Mouse (Mus musculus): ENCODE measurements around the gene Ubl5.
"Not testable (repeated sequence)": the region's sequence is repeated elsewhere in the genome, so short reads cannot be mapped to it uniquely, and the experiment has no call there.

The Ubl5 gene

GRCm38 (mm10) chr9:20657546-20657945 is 14.9 kb downstream of the Ubl5 start:
- no peak for DNase-seq (ENCODE audit: low spot score in 2 of 2)

DNA sequence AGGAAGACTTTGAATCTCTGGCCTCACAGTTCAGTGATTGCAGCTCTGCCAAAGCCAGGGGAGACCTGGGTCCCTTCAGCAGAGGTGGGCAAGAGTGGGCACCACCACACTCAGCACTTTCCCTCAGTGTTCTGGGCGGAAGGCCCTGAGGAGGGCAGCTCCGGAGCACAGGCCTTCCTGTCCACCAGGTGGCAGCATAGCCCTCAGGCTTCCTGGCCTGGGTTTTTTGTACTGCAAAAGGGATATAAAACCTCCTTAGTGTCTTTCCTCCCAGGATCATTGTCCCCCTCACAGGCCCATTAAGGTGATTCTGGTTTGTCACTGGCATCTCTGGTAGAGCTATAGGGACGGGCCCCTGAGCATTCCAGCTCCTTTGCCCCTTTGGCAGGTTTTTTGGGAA is 19.6 kb downstream of the Ubl5 start:
- DNase-seq (ENCODE audit: low spot score in 2 of 2), result peak; percentile 50 to 80

GRCm38 (mm10) chr9:20662874-20663273 is 20.2 kb downstream of the Ubl5 start:
- no peak for DNase-seq (ENCODE audit: low spot score in 2 of 2)

- DNase-seq (ENCODE audit: low spot score in 2 of 2), result no peak
Observed at GRCm38 (mm10) chr9:20663956-20664355, 21.3 kb downstream of the Ubl5 start.

DNA sequence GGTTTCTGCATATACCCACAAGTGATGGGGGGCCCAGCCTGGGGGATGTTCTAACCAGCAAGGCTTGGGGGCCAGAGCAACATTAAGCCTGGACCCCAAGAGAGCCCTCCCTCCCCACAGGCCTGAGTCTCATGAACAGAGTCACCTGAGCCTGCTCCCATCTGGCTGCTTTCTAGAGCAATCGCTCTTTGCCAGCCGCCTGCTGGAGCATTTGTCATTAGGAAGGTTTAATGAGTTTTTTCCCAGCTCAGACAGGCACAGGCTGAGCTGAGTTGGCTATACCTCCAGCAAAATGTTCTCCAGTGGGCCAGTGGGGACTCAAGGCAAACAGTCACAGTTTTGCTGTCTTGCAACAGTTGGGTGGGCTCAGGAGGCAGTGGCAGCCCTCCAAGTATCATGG is 21.7 kb downstream of the Ubl5 start:
- DNase-seq (ENCODE audit: low spot score in 2 of 2), result no peak

DNA sequence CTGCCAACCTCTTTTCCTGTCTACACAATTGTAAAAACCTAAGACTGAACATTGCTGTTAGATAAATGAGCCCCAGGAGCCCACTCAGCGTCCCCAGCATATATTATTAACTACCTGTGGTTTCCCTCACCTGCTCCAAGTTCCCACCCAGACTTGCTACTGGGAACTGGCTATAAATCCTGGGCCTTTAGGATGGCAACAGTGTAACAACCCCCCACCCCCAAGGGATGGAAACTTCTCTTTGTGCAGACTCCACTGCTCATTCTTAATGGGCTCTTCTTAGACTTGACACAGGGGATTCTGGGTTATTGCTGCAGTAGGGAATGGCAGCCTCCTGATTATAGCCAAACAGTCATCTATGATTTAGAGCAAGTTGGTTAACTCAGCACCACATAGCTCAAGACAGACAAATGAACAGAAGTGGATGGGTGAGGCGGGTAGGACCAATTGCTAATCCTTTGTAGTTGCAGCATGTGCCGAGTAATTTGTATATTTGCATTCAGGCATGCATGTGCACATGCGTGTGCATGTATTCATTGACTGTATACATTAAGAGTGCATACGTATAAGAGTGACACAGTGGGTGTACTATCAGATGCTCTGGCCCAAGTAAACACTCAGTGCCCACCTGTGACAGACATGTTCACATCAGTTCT is 22.4 kb downstream of the Ubl5 start:
- DNase-seq (ENCODE audit: low spot score in 2 of 2), result no peak

GRCm38 (mm10) chr9:20665925-20666324 is 23.2 kb downstream of the Ubl5 start:
- DNase-seq (ENCODE audit: low spot score in 2 of 2), result no peak

DNA sequence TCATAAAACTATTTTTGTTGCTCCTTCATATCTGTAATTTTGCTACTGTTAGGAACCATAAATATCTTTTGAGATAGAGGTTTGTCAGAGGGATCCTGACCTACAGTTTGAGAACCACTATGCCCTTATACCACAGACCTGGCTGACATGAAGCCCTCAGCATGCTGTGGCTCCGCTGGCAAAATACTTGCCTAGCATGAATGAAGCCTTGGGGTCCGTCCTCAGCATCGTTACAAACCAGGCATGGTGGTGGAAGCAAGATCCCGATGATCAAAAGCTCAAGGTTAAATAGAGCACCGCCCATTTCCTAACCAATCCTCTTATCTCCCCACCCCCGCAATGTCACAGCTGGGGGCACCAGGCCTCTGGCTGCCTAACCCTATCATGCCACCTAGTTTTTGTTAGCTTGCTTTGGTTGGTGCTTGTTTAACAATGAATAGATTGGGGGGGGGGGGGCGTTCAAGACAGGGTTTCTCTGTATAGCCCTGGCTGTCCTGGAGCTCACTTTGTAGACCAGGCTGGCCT is 23.9 kb downstream of the Ubl5 start:
- DNase-seq (ENCODE audit: low spot score in 2 of 2), result peak; percentile 40 to 51

DNA sequence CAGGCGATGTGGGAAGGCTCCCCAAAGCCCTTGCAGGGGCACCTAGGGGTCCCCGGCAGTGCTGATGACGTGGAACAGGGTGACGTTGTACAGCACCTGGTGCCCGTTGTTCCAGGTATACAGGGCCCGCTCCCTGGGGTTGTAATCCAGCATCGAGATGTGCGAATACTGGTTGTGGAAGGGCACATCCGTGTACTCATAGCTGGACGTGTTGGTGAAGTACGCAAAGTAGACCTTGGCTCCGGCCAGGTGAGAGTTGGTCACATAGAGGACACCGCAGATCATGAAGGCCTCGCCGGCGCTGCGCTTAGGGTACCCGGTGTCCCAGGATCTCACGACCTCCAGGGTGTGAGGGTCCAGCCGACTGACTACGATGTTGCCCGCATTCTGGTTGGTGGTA is 25.4 kb downstream of the Ubl5 start:
- no peak for DNase-seq (ENCODE audit: low spot score in 2 of 2)

- no peak for DNase-seq (ENCODE audit: low spot score in 2 of 2)
Observed at GRCm38 (mm10) chr9:20672047-20672446, 29.4 kb downstream of the Ubl5 start.

GRCm38 (mm10) chr9:20677892-20678291 is 35.2 kb downstream of the Ubl5 start:
- no peak for DNase-seq (ENCODE audit: low spot score in 2 of 2)

DNA sequence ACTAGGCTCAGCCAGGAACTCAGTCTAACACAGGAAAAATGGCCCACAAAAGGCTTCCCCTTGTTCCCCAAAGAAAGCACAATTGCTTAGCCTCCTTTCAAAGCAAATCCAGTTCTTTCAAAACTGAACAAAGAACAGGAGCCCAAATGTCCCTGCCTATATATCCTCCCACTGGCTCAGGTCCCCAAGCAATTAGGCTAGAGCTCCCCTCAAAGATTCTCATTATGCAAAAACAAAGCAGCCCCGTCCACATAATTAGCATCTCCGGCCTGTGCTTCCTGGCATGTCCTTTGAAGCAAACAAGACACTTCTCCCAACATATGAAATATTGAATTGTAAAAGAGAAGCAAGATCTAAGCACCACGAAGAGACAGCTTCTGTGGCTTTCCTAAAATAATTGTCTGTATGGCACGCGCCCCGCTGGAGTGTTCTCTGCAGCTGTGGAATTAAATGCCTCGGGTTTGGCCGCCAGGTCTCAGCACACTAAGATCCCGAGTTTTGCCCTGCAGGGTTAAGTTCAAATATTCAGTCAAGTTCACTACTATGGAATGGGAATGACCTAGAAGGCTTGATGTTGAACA is 37.8 kb downstream of the Ubl5 start:
- no peak for DNase-seq (ENCODE audit: low spot score in 2 of 2)

DNA sequence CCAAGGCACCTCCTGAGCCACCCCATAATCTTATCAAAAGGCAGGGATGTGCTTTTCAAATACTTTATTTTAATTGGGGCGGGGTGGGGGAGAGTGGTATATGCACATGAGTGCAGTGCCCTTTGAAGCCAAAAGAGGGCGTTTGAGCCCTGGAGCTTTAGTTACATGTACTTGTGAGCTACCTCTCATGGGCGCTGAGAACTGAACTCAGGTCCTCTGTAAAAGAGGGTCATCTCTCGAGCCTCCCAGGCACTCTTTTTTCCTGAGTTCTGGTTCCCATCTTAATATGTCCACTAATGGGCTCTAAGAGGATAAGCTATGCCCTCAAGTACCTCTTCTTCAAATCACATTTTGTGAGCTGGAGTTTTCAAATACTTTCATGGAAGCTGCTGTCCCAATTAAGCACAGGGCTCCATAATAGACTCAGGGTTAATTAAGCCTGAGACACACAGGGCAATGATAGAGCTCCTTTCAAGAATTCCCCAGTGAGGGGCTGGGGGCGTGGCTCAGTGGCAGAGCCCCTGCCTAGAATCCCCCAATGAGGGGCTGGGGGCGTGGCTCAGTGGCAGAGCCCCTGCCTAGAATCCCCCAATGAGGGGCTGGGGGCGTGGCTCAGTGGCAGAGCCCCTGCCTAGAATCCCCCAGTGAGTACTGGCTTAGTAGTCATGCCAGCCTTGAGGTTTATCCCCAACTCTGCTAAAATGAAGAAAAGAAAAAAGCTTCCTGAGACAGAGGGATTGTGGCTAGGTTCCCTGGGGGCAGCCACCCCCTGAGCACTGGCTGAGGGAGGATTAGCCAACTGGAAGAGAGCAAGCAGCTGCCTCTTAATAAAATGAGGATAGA is 39.1 kb downstream of the Ubl5 start:
- DNase-seq (ENCODE audit: low spot score in 2 of 2), result no peak

DNA sequence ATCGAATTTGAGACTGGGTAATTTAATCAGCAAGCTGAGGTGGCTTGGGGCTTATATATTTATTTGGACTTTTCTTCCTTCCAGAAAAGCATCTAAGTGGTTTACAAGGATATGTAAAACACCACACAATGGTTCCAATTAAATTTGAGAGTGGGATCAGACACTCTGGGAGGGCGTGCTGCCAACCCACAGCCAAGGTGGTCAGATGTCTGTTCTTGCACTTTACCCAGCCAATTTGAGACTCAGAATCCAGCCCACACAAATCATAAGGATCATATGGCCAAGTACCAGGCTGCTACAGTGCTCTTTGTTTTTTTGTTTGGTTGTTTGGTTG is 39.7 kb downstream of the Ubl5 start:
- DNase-seq (ENCODE audit: low spot score in 2 of 2), result no peak

GRCm38 (mm10) chr9:20685081-20685861 is 42.6 kb downstream of the Ubl5 start:
- DNase-seq (ENCODE audit: low spot score in 2 of 2), result no peak

DNA sequence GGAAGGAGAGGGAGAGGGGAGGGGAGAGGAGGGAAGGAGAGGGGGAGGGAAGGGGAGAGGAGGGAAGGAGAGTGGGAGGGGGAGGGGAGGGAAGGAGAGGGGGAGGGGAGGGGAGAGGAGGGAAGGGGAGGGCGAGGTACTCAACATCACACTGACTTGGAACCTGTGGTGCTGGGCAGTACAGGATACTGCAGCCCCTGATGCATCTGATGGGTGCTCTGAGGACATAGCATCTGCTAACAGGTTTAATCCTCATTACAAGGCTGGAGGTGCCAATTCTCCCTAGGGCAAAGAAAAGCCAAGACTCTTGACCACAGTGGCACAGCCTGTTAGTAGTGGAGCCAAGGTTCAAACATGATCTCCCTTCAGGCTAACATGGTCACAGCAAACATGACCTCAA is 46.7 kb downstream of the Ubl5 start:
- no peak for DNase-seq (ENCODE audit: low spot score in 2 of 2)

DNA sequence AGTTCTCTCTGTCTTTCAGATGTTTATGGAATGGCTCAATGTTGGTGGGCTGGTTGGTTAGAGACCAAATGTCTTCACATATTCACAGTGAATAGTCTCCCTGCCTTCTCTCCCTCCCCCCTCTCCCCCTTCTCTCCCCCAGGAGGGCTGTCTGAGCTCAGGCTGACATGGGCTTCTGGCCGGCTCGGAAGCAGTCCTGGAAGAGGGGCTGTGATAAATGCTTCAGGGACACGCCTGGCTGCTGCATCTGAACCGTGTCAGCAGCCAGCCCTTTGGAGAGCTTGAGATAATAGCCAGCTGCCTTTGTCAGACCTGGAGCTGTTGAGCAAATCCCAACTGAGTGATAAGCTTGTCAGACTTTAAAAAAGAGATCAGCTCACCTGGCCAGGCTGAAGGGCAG is 47.2 kb downstream of the Ubl5 start:
- DNase-seq (ENCODE audit: low spot score in 2 of 2), result no peak

- not testable (repeated sequence) for DNase-seq (ENCODE audit: low spot score in 2 of 2)
Observed at GRCm38 (mm10) chr9:20690449-20690848, 47.8 kb downstream of the Ubl5 start.

DNA sequence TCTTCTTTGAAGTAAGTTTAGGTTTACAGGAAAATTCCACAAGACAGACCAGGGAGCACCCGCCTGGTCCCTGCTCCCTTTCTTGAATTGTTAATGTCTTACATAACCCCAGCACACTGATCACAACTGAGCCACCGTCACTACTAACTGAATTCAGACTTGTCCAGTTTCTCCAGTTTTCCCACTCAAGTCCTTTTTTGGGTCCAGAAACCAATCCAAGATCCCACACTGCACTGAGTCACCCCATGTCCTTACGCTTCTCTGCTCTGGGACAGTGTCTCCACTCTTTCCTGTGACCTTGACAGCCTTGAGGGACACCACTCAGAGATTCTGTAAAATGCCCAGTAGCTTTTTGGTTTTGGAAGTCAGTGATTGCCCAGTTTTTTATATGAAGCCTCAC is 50.2 kb downstream of the Ubl5 start:
- no peak for DNase-seq (ENCODE audit: low spot score in 2 of 2)

DNA sequence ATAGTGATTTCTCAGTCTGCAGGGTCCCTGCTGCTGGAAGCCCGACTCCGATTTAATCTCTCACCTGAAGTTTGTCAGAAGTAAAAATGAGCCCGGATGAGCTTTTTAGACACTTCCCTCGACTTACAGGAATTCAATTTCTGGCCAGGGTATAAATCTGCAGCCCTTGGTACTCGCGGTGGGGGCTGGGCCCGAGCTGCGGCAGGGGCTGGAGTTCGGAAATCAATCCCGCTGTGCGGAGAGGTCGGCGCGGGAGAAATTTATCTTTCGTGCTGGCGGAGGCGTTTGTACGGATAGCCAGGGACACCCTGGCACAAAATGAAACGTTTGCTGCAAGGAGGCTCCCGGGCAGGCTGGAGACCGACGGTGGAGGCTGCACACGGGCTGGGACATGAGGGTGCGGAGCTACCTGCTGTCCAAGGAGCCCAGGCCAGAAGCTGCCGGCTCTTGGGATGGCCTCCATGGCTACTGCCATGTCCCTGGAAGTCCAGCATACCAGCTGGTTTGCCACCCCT is 52.1 kb downstream of the Ubl5 start:
- no peak for DNase-seq (ENCODE audit: low spot score in 2 of 2)

DNA sequence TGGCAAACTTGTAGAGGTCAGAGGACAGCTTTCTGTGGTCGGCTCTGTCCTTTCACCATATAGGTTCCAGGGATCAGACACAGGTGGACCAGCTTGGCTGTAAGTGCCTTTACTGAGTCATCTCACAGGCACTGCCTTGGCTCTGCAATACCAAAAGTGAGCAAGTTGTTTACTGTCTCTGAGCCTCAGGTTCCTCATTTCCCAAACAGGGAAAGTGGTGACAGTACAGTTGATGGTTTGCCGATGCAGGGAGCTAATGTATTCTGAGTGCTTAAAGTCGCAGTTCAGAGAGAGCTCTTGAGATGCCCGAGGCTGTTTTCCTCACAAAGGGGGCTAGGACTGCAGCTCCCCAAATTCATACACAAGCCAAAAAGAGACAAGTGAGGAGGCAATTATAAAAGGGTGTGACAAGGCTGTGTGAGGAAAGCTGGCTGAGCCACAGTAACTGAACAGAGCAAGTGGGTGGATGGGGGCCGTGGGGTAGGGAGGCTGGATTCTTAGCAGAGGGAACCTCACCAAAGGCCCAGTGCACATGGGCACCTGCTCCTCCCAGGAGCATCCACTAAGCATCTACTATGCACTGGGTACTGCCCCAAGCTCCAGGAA is 53.5 kb downstream of the Ubl5 start:
- no peak for DNase-seq (ENCODE audit: low spot score in 2 of 2)
